Mouse (Mus musculus): ENCODE data around the gene Saysd1.
"Not testable (repeated sequence)": the region's sequence is repeated elsewhere in the genome, so short reads cannot be mapped to it uniquely, and the experiment has no call there.

The Saysd1 gene

GRCm38 (mm10) chr14:20047814-20048480 lies 90.4 kb downstream of the Saysd1 start:
- in situ Hi-C loops (cut with MboI; ENCODE audit: low sequenced_read_pairs), result no loop called here

GRCm38 (mm10) chr14:20047291-20047690 lies 91.0 kb downstream of the Saysd1 start:
- in situ Hi-C loops (cut with MboI; ENCODE audit: low sequenced_read_pairs), result no loop called here

GRCm38 (mm10) chr14:20044036-20044435 lies 94.3 kb downstream of the Saysd1 start:
- in situ Hi-C loops (cut with MboI; ENCODE audit: low sequenced_read_pairs), result no loop called here

GRCm38 (mm10) chr14:20041836-20042235 lies 96.5 kb downstream of the Saysd1 start:
- in situ Hi-C loops (cut with MboI; ENCODE audit: low sequenced_read_pairs), result no loop called here

GRCm38 (mm10) chr14:20040976-20041375 lies 97.4 kb downstream of the Saysd1 start:
- in situ Hi-C loops (cut with MboI; ENCODE audit: low sequenced_read_pairs), result no loop called here

GRCm38 (mm10) chr14:20039795-20040194 lies 98.5 kb downstream of the Saysd1 start:
- in situ Hi-C loops (cut with MboI; ENCODE audit: low sequenced_read_pairs), result no loop called here

- in situ Hi-C loops (cut with MboI; ENCODE audit: low sequenced_read_pairs), result no loop called here
These were observed 105.6 kb downstream of the Saysd1 start for GRCm38 (mm10) chr14:20032738-20033116.

- in situ Hi-C loops (cut with MboI; ENCODE audit: low sequenced_read_pairs), result no loop called here
These were observed 106.2 kb downstream of the Saysd1 start for GRCm38 (mm10) chr14:20032016-20032737.

GRCm38 (mm10) chr14:20029606-20030005 lies 108.7 kb downstream of the Saysd1 start:
- in situ Hi-C loops (cut with MboI; ENCODE audit: low sequenced_read_pairs), result no loop called here

- in situ Hi-C loops (cut with MboI; ENCODE audit: low sequenced_read_pairs), result not testable (repeated sequence)
These were observed 110.9 kb downstream of the Saysd1 start for GRCm38 (mm10) chr14:20027475-20027874.

All from CH12F3 (cell line).